ENCODE assay signal across 44 mouse cellular contexts in the genomic region with DNA sequence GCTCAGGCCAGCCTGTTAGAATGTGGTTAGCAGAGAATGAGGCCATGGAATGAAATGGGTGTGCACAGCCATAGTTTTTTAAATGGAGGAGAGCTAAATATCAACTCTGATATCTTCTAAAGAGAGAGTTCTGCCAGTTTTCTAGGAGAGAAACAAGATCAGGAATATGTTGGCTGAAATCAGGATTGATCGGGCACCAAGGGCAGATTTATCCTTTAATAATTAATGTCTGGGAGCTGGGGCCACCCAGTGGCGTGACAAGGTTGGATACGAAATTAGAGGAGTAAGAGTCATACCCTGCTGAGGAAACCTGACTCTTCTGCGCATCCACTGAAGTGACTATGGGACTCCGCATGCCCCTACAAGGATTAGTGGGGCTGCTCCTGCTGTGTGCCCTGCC. TPM values are rescaled to one million over a fixed set of nuclear protein-coding genes. Genes with fewer than 3 reads are reported as not detected.
"Had no signal": no experiment of that assay in that cellular context is flagged by ENCODE, and none has a peak within 500 bp of the region (broad histone marks: within the 10 kb centered on the region; RNA-seq: fewer than 3 reads in every experiment).

A gene (plus strand): TSS at position 302 of the 400 bp plus-strand sequence.

- H3K9ac ChIP-seq: heart, embryonic 12.5 days; heart, embryonic 13.5 days; heart, embryonic 15.5 days; hindbrain, embryonic 13.5 days; hindbrain, embryonic 14.5 days; hindbrain, embryonic 15.5 days; intestine, embryonic 15.5 days; kidney, embryonic 15.5 days had no signal

- H3K27me3 ChIP-seq: heart, embryonic 12.5 days; heart, embryonic 13.5 days; heart, embryonic 15.5 days; hindbrain, embryonic 13.5 days; hindbrain, embryonic 15.5 days; intestine, embryonic 15.5 days; kidney, embryonic 15.5 days had no signal

- H3K4me1 ChIP-seq: heart, embryonic 10.5 days; heart, embryonic 12.5 days; heart, embryonic 13.5 days; heart, embryonic 15.5 days; hindbrain, embryonic 10.5 days; hindbrain, embryonic 13.5 days; hindbrain, embryonic 15.5 days; intestine, embryonic 15.5 days; kidney, embryonic 15.5 days had no signal

- H3K9me3 ChIP-seq: heart, embryonic 10.5 days; heart, embryonic 15.5 days; hindbrain, embryonic 10.5 days; hindbrain, embryonic 13.5 days; hindbrain, embryonic 15.5 days; intestine, embryonic 15.5 days; kidney, embryonic 15.5 days had no signal

- H3K4me3 ChIP-seq: heart, embryonic 10.5 days; heart, embryonic 12.5 days; heart, embryonic 13.5 days; heart, embryonic 15.5 days; hindbrain, embryonic 10.5 days; hindbrain, embryonic 13.5 days; hindbrain, embryonic 15.5 days; intestine, embryonic 15.5 days; kidney, embryonic 15.5 days; layer of hippocampus, adult 2 months; left cerebral cortex, adult 2 months had no signal

- H3K4me2 ChIP-seq: heart, embryonic 11.5 days; heart, embryonic 12.5 days; heart, embryonic 13.5 days; heart, embryonic 15.5 days; hindbrain, embryonic 13.5 days; hindbrain, embryonic 14.5 days; hindbrain, embryonic 15.5 days; intestine, embryonic 15.5 days; kidney, embryonic 15.5 days had no signal

- H3K36me3 ChIP-seq: heart, embryonic 10.5 days; heart, embryonic 12.5 days; heart, embryonic 13.5 days; heart, embryonic 15.5 days; hindbrain, embryonic 10.5 days; hindbrain, embryonic 13.5 days; hindbrain, embryonic 15.5 days; intestine, embryonic 15.5 days; kidney, embryonic 15.5 days had no signal

- H3K27ac ChIP-seq: heart, embryonic 10.5 days; heart, embryonic 13.5 days; heart, embryonic 15.5 days; hindbrain, embryonic 10.5 days; hindbrain, embryonic 13.5 days; hindbrain, embryonic 14.5 days; hindbrain, embryonic 15.5 days; hindbrain, postnatal 0 days; intestine, embryonic 15.5 days; kidney, embryonic 15.5 days; kidney, postnatal 0 days; layer of hippocampus, adult 2 months; left cerebral cortex, adult 2 months had no signal

- ATAC-seq: hindbrain, embryonic 16.5 days; hindbrain, postnatal 0 days; inflammation-experienced regulatory T-cells, adult 6 months; intestine, embryonic 15.5 days; intestine, embryonic 16.5 days; intestine, postnatal 0 days had no signal

- DNase-seq: heart, postnatal 10 days; heart, postnatal 14 days; heart, postnatal 36 days; heart, postnatal 4 days; kidney, adult 11 months; kidney, adult 18-20 months; kidney, adult 9 months; kidney, postnatal 10 days; kidney, postnatal 14 days; kidney, postnatal 25 days; kidney, postnatal 36 days; kidney, postnatal 4 days; layer of hippocampus, adult 9-11 months; layer of hippocampus, postnatal 36 days had no signal

RNA-seq across cellular contexts. Expression of the gene that starts here (rescaled TPM):
- total RNA-seq: heart, postnatal 4 days; layer of hippocampus, postnatal 10 days; layer of hippocampus, postnatal 14 days; layer of hippocampus, postnatal 25 days; layer of hippocampus, postnatal 36 days; left cerebral cortex, adult 18-20 months had no signal
- polyA plus RNA-seq: heart, embryonic 10.5 days; heart, embryonic 11.5 days; heart, embryonic 12.5 days; heart, embryonic 13.5 days; heart, embryonic 14.5 days; heart, embryonic 15.5 days; heart, embryonic 16.5 days; heart, postnatal 0 days; hindbrain, embryonic 10.5 days; hindbrain, embryonic 11.5 days; hindbrain, embryonic 13.5 days; hindbrain, embryonic 14.5 days; hindbrain, embryonic 15.5 days; hindbrain, embryonic 16.5 days; hindbrain, postnatal 0 days; inflammation-experienced regulatory T-cells, adult 6 months; intestine, embryonic 15.5 days; intestine, embryonic 16.5 days; intestine, postnatal 0 days; kidney, embryonic 14.5 days; kidney, embryonic 15.5 days; kidney, embryonic 16.5 days; kidney, postnatal 0 days; large intestine, adult 2 months had no signal
